Mouse (Mus musculus) forebrain, embryonic 16.5 days (tissue): ENCODE results near the gene Sub1. TPM values are rescaled to one million over a fixed set of nuclear protein-coding genes. Genes with fewer than 3 reads are reported as not detected.

ENCODE experiments used
- polyA plus RNA-seq: library from polyadenylated mRNA; unstranded; fragments of >200 nt; fragmentation: Nextera tagmentation; extraction: Ambion mirVana; gene quantifications from 2 replicates; pipeline ENCODE4 v1.2.1, GENCODE M21; 2015

Gene Sub1
- polyA plus RNA-seq, 1 experiment from 2014 or later, result 464 TPM

Other genes with a start within 250 kb of the Sub1 start
- gene Npr3, start 89.7 kb downstream of the Sub1 start, polyA plus RNA-seq, result 1.5 and 2.1 TPM in 2 replicates
- 124 and 142 TPM in 2 replicates for gene Zfr, start 120.8 kb upstream of the Sub1 start, polyA plus RNA-seq
- 10.8 and 12.3 TPM in 2 replicates for gene Mtmr12, start 208.0 kb upstream of the Sub1 start, polyA plus RNA-seq